Mouse (Mus musculus): ENCODE data around the gene Cldn18. TPM values are rescaled to one million over a fixed set of nuclear protein-coding genes. Genes with fewer than 3 reads are reported as not detected.

Cldn18 gene
- total and polyA plus RNA-seq, 3 experiments: not detected

GRCm38 (mm10) chr9:99701187-99701586 is 15.9 kb downstream of the Cldn18 start:
- TF ChIP-seq ZKSCAN1 (IDR thresholded peaks at IDR 0.05; ENCODE audit: low read depth, low read length): no peak
- TF ChIP-seq MXI1 (IDR thresholded peaks at IDR 0.05; ENCODE audit: low read depth, low read length): no peak
- no peak for TF ChIP-seq MEF2A (IDR thresholded peaks at IDR 0.05; ENCODE audit: extremely low read depth, insufficient replicate concordance, low read depth, low read length, poor library complexity, severe bottlenecking)
- TF ChIP-seq USF1 (IDR thresholded peaks at IDR 0.05; ENCODE audit: low read depth, low read length): no peak
- TF ChIP-seq SMC3 (IDR thresholded peaks at IDR 0.05; ENCODE audit: low read depth, low read length): no peak
- no peak for TF ChIP-seq BHLHE40 (IDR thresholded peaks at IDR 0.05; ENCODE audit: borderline replicate concordance, low read depth, low read length)
- no peak for TF ChIP-seq MYC (IDR thresholded peaks at IDR 0.05; ENCODE audit: low read depth, low read length)
- TF ChIP-seq MYB (IDR thresholded peaks at IDR 0.05; ENCODE audit: low read depth, low read length): no peak
- TF ChIP-seq POLR2AphosphoS5 (IDR thresholded peaks at IDR 0.05; ENCODE audit: borderline replicate concordance, low read depth, low read length): no peak
- no peak overlapping the region for H3K9ac ChIP-seq (ENCODE audit: control insufficient read depth, low read depth, low read length, poor library complexity, severe bottlenecking)
- no peaks in the 10 kb centered on the region for H3K27me3 ChIP-seq (ENCODE audit: control insufficient read depth in 1 of 2, insufficient read depth in 2 of 2, low read length in 2 of 2)
- H3K9me3 ChIP-seq (replicated peaks; ENCODE audit: insufficient read depth, low read length): no peaks in the 10 kb centered on the region
- H3K4me3 ChIP-seq (ENCODE audit: control insufficient read depth in 1 of 2, insufficient read depth in 1 of 2, low read depth in 2 of 2, low read length in 2 of 2): no peak overlapping the region
- H3K27ac ChIP-seq (ENCODE audit: control insufficient read depth, low read depth, low read length): no peak overlapping the region
- peaks cover 0 to 11% of the 10 kb centered on the region in 2 experiments; a peak in 2 of 4 replicates for H3K36me3 ChIP-seq (ENCODE audit: control insufficient read depth in 1 of 2, insufficient read depth in 2 of 2, low read length in 2 of 2)
- peak; percentile 11 for DNase-seq (ENCODE audit: low read depth, low spot score)
- H3K4me1 ChIP-seq (ENCODE audit: control insufficient read depth in 1 of 2, insufficient read depth in 2 of 2, low read length in 2 of 2): peaks cover 3 to 14% of the 10 kb centered on the region in 2 experiments
- no peaks in the 10 kb centered on the region for H3K79me2 ChIP-seq (ENCODE audit: control insufficient read depth, insufficient read depth, low read length, poor library complexity)

GRCm38 (mm10) chr9:99699752-99700389 is 17.2 kb downstream of the Cldn18 start:
- no peak for DNase-seq (ENCODE audit: low read depth, low spot score)
- Histone ChIP-seq H3K9ac (ENCODE audit: control insufficient read depth, low read depth, low read length, poor library complexity, severe bottlenecking) (no peak overlapping the region), H3K79me2 (ENCODE audit: control insufficient read depth, insufficient read depth, low read length, poor library complexity) (no peaks in the 10 kb centered on the region), H3K27ac (ENCODE audit: control insufficient read depth, low read depth, low read length) (no peak overlapping the region), H3K4me1 (ENCODE audit: control insufficient read depth in 1 of 2, insufficient read depth in 2 of 2, low read length in 2 of 2) (peaks cover 3 to 14% of the 10 kb centered on the region in 2 experiments), H3K9me3 (replicated peaks; ENCODE audit: insufficient read depth, low read length) (no peaks in the 10 kb centered on the region), H3K36me3 (ENCODE audit: control insufficient read depth in 1 of 2, insufficient read depth in 2 of 2, low read length in 2 of 2) (peaks cover 0 to 11% of the 10 kb centered on the region in 2 experiments; a peak in 2 of 4 replicates), H3K4me3 (ENCODE audit: control insufficient read depth in 1 of 2, insufficient read depth in 1 of 2, low read depth in 2 of 2, low read length in 2 of 2) (no peak overlapping the region), H3K27me3 (ENCODE audit: control insufficient read depth in 1 of 2, insufficient read depth in 2 of 2, low read length in 2 of 2) (no peaks in the 10 kb centered on the region)
- no peak for TF ChIP-seq SMC3 (IDR thresholded peaks at IDR 0.05; ENCODE audit: low read depth, low read length)
- TF ChIP-seq USF2 (IDR thresholded peaks at IDR 0.05; ENCODE audit: borderline replicate concordance in 1 of 2, insufficient read depth in 1 of 2, low read depth in 1 of 2, low read length in 2 of 2): no peak
- TF ChIP-seq BHLHE40 (IDR thresholded peaks at IDR 0.05; ENCODE audit: borderline replicate concordance, low read depth, low read length): no peak
- TF ChIP-seq ZC3H11A (IDR thresholded peaks at IDR 0.05; ENCODE audit: low read depth, low read length): no peak
- no peak for TF ChIP-seq ZKSCAN1 (IDR thresholded peaks at IDR 0.05; ENCODE audit: low read depth, low read length)
- TF ChIP-seq MYC (IDR thresholded peaks at IDR 0.05; ENCODE audit: low read depth, low read length): no peak
- no peak for TF ChIP-seq MAFK (IDR thresholded peaks at IDR 0.05; ENCODE audit: borderline replicate concordance, low read depth, low read length)
